Mouse (Mus musculus) kidney, embryonic 15.5 days (tissue): ENCODE results near the gene Pgpep1l. TPM values are rescaled to one million over a fixed set of nuclear protein-coding genes. Genes with fewer than 3 reads are reported as not detected.

Experiments
- ATAC-seq: fragments of 200-750 bp; cut with Nextera tagmentation; replicated peaks from 2 replicates; pipeline ENCODE4 v1.8.0; 2017; ENCODE audit warnings: moderate TSS enrichment; ENCODE audit not compliant: low FRiP score
- H3K27ac ChIP-seq: fragments of 300-500 bp; sonication (generic); 2 replicates; pipeline ENCODE4 v1.5.1; 2015; ENCODE audit warnings: mild to moderate bottlenecking, inconsistent platforms
- H3K27me3 ChIP-seq: fragments of 300-500 bp; sonication (generic); 2 replicates; pipeline ENCODE4 v1.6.1; 2015; ENCODE audit warnings: inconsistent platforms
- H3K36me3 ChIP-seq: fragments of 300-500 bp; sonication (generic); 2 replicates; pipeline ENCODE4 v1.6.1; 2015; ENCODE audit warnings: inconsistent platforms
- H3K4me1 ChIP-seq: fragments of 300-500 bp; sonication (generic); 2 replicates; pipeline ENCODE4 v1.6.1; 2015; ENCODE audit warnings: inconsistent platforms
- H3K4me2 ChIP-seq: fragments of 300-500 bp; sonication (generic); 2 replicates; pipeline ENCODE4 v1.6.1; 2015; ENCODE audit warnings: moderate library complexity, mild to moderate bottlenecking, inconsistent platforms
- H3K4me3 ChIP-seq: fragments of 300-500 bp; sonication (generic); replicated peaks from 2 replicates; pipeline ENCODE4 v1.5.1; 2015; ENCODE audit warnings: mild to moderate bottlenecking, inconsistent platforms
- H3K9ac ChIP-seq: fragments of 300-500 bp; sonication (generic); 2 replicates; pipeline ENCODE4 v1.6.1; 2015; ENCODE audit warnings: mild to moderate bottlenecking, inconsistent platforms
- H3K9me3 ChIP-seq: fragments of 300-500 bp; sonication (generic); replicated peaks from 2 replicates; pipeline ENCODE4 v1.6.1; 2016; ENCODE audit warnings: inconsistent platforms
- WGBS: fragments of 180-500 bp; shearing (Covaris S2); methylation state at CpG from one replicate; pipeline ENCODE4 v1.1.7; 2015; ENCODE audit warnings: mixed read lengths; 5-methylcytosine and 5-hydroxymethylcytosine counted together
- polyA plus RNA-seq: library from polyadenylated mRNA; unstranded; fragments of >200 nt; fragmentation: Nextera tagmentation; extraction: Ambion mirVana; gene quantifications from 2 replicates; pipeline ENCODE4 v1.2.1, GENCODE M21; 2015

The Pgpep1l gene
- polyA plus RNA-seq, 1 experiment from 2014 or later: 0.17 TPM

- Histone ChIP-seq H3K4me2 (no peak overlapping the region), H3K27ac (no peak overlapping the region), H3K4me1 (peaks cover 27% of the 10 kb centered on the region), H3K9ac (no peak overlapping the region), H3K27me3 (no peaks in the 10 kb centered on the region), H3K4me3 (no peak overlapping the region), H3K36me3 (peaks cover 76% of the 10 kb centered on the region), H3K9me3 (no peaks in the 10 kb centered on the region)
- ATAC-seq: no peak
- 93% methylated on average over 11 of the region's 11 CpGs for WGBS
Measured at GRCm38 (mm10) chr7:68227021-68227420, 37.0 kb downstream of the Pgpep1l start.

- Histone ChIP-seq H3K4me2 (no peak overlapping the region), H3K9me3 (no peaks in the 10 kb centered on the region), H3K36me3 (peaks cover 71% of the 10 kb centered on the region), H3K27ac (no peak overlapping the region), H3K4me3 (no peak overlapping the region), H3K4me1 (peaks cover 27% of the 10 kb centered on the region), H3K27me3 (no peaks in the 10 kb centered on the region), H3K9ac (no peak overlapping the region)
- no peak for ATAC-seq
- WGBS: 77% methylated on average over 9 of the region's 9 CpGs
Measured at GRCm38 (mm10) chr7:68225427-68226054, 38.5 kb downstream of the Pgpep1l start.

GRCm38 (mm10) chr7:68224006-68224405 is 40.0 kb downstream of the Pgpep1l start:
- Histone ChIP-seq H3K27ac (peak overlapping the region; percentile 84), H3K9ac (no peak overlapping the region)
- 86% methylated on average over 5 of the region's 5 CpGs for WGBS

GRCm38 (mm10) chr7:68223356-68223808 is 40.7 kb downstream of the Pgpep1l start:
- no peak overlapping the region for H3K4me3 ChIP-seq
- H3K4me1 ChIP-seq: peaks cover 24% of the 10 kb centered on the region
- H3K9me3 ChIP-seq: no peaks in the 10 kb centered on the region
- H3K9ac ChIP-seq: 0 out of 2 replicates have a peak overlapping the region, but pooled peaks have one; percentile 6
- no peaks in the 10 kb centered on the region for H3K27me3 ChIP-seq
- peak; percentile 83 for ATAC-seq
- 25% methylated on average over 13 of the region's 13 CpGs for WGBS
- no peak overlapping the region for H3K4me2 ChIP-seq
- H3K27ac ChIP-seq: peak overlapping the region; percentile 84
- H3K36me3 ChIP-seq: peaks cover 75% of the 10 kb centered on the region

More at GRCm38 (mm10) chr7:68224006-68224405, 40.0 kb downstream of the Pgpep1l start:
- no peak overlapping the region for H3K4me2 ChIP-seq
- H3K4me1 ChIP-seq: peaks cover 27% of the 10 kb centered on the region
- H3K36me3 ChIP-seq: peaks cover 74% of the 10 kb centered on the region
- ATAC-seq: no peak
- no peak overlapping the region for H3K4me3 ChIP-seq
- no peaks in the 10 kb centered on the region for H3K9me3 ChIP-seq
- no peaks in the 10 kb centered on the region for H3K27me3 ChIP-seq

GRCm38 (mm10) chr7:68221677-68222230 is 42.3 kb downstream of the Pgpep1l start:
- Histone ChIP-seq H3K4me2 (no peak overlapping the region), H3K4me1 (peaks cover 19% of the 10 kb centered on the region), H3K9ac (no peak overlapping the region), H3K36me3 (peaks cover 76% of the 10 kb centered on the region), H3K4me3 (no peak overlapping the region), H3K27ac (0 out of 2 replicates have a peak overlapping the region, but pooled peaks have one; percentile 13), H3K27me3 (no peaks in the 10 kb centered on the region), H3K9me3 (no peaks in the 10 kb centered on the region)
- WGBS: 75% methylated on average over 9 of the region's 9 CpGs
- ATAC-seq: no peak

- Histone ChIP-seq H3K27ac (no peak overlapping the region), H3K36me3 (peaks cover 79% of the 10 kb centered on the region), H3K27me3 (no peaks in the 10 kb centered on the region), H3K9ac (no peak overlapping the region), H3K4me2 (no peak overlapping the region), H3K9me3 (no peaks in the 10 kb centered on the region), H3K4me1 (peaks cover 15% of the 10 kb centered on the region), H3K4me3 (no peak overlapping the region)
- no peak for ATAC-seq
- WGBS: 92% methylated on average over 11 of the region's 11 CpGs
Measured at GRCm38 (mm10) chr7:68218879-68219278, 45.2 kb downstream of the Pgpep1l start.

- Histone ChIP-seq H3K36me3 (peaks cover 96% of the 10 kb centered on the region), H3K27me3 (no peaks in the 10 kb centered on the region), H3K4me3 (no peak overlapping the region), H3K4me1 (no peaks in the 10 kb centered on the region), H3K27ac (no peak overlapping the region), H3K4me2 (no peak overlapping the region), H3K9me3 (no peaks in the 10 kb centered on the region), H3K9ac (no peak overlapping the region)
- ATAC-seq: no peak
- 76% methylated on average over 18 of the region's 18 CpGs for WGBS
Measured at GRCm38 (mm10) chr7:68215522-68216070, 48.4 kb downstream of the Pgpep1l start.

- H3K27me3 ChIP-seq: no peaks in the 10 kb centered on the region
- no peaks in the 10 kb centered on the region for H3K4me1 ChIP-seq
- no peak overlapping the region for H3K4me3 ChIP-seq
- H3K4me2 ChIP-seq: no peak overlapping the region
- H3K36me3 ChIP-seq: peaks cover 98% of the 10 kb centered on the region
- no peak overlapping the region for H3K27ac ChIP-seq
- 83% methylated on average over 5 of the region's 5 CpGs for WGBS
- H3K9me3 ChIP-seq: no peaks in the 10 kb centered on the region
- no peak overlapping the region for H3K9ac ChIP-seq
- ATAC-seq: no peak
Measured at GRCm38 (mm10) chr7:68213842-68214241, 50.2 kb downstream of the Pgpep1l start.

GRCm38 (mm10) chr7:68211883-68212282 is 52.1 kb downstream of the Pgpep1l start:
- 83% methylated on average over 7 of the region's 7 CpGs for WGBS
- Histone ChIP-seq H3K27ac (no peak overlapping the region), H3K4me2 (no peak overlapping the region), H3K9me3 (no peaks in the 10 kb centered on the region), H3K4me1 (no peaks in the 10 kb centered on the region), H3K27me3 (no peaks in the 10 kb centered on the region), H3K4me3 (no peak overlapping the region), H3K36me3 (peaks cover 98% of the 10 kb centered on the region), H3K9ac (no peak overlapping the region)
- no peak for ATAC-seq

- Histone ChIP-seq H3K4me2 (no peak overlapping the region), H3K9ac (no peak overlapping the region), H3K9me3 (no peaks in the 10 kb centered on the region), H3K27ac (no peak overlapping the region), H3K4me3 (no peak overlapping the region), H3K4me1 (no peaks in the 10 kb centered on the region), H3K36me3 (peaks cover 97% of the 10 kb centered on the region), H3K27me3 (no peaks in the 10 kb centered on the region)
- no peak for ATAC-seq
- 77% methylated on average over 4 of the region's 4 CpGs for WGBS
Measured at GRCm38 (mm10) chr7:68210417-68210816, 53.6 kb downstream of the Pgpep1l start.

- H3K27ac ChIP-seq: no peak overlapping the region
- peaks cover 97% of the 10 kb centered on the region for H3K36me3 ChIP-seq
- H3K4me1 ChIP-seq: no peaks in the 10 kb centered on the region
- no peaks in the 10 kb centered on the region for H3K9me3 ChIP-seq
- no peak overlapping the region for H3K4me2 ChIP-seq
- no peak overlapping the region for H3K9ac ChIP-seq
- H3K4me3 ChIP-seq: no peak overlapping the region
- ATAC-seq: no peak
- H3K27me3 ChIP-seq: no peaks in the 10 kb centered on the region
- 95% methylated on average over 6 of the region's 6 CpGs for WGBS
Measured at GRCm38 (mm10) chr7:68209039-68209438, 55.0 kb downstream of the Pgpep1l start.

- 91% methylated on average over 8 of the region's 8 CpGs for WGBS
- H3K27ac ChIP-seq: no peak overlapping the region
- H3K9ac ChIP-seq: no peak overlapping the region
- H3K4me1 ChIP-seq: no peaks in the 10 kb centered on the region
- H3K36me3 ChIP-seq: peaks cover 96% of the 10 kb centered on the region
- no peaks in the 10 kb centered on the region for H3K27me3 ChIP-seq
- no peak overlapping the region for H3K4me3 ChIP-seq
- ATAC-seq: no peak
- H3K4me2 ChIP-seq: no peak overlapping the region
- H3K9me3 ChIP-seq: no peaks in the 10 kb centered on the region
Measured at GRCm38 (mm10) chr7:68205776-68206427, 58.1 kb downstream of the Pgpep1l start.
